Mouse (Mus musculus) left cerebral cortex, adult 11 months (tissue): ENCODE results near the gene Fgg.

Experiments
- DNase-seq: peaks from one replicate; pipeline ENCODE4 v3.0.0; 2022; ENCODE audit warnings: low spot score

Fgg gene

GRCm38 (mm10) chr3:83007557-83007956 is at the start of gene Fgg:
Gene Fgg (plus strand): TSS chr3:83007724.
- no peak for DNase-seq

DNA sequence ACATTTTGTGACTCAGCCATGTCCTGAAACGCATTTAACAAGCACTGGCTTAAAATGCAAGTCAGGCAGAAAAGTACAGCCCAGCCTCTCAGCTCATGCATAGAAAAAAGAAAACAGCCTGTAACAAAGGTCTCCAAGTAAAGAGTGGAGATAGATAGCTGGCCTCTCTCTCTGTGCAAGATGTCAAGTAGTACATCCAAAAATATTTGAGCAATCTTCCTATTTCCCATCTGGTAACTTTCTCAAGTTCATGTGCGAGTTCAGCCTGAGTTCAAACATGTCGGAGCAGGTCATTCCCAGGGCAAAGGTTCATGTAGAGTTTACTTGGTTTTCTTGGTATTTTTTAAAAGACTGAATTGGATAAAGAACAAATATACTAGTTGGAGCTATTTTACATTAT is 36.5 kb upstream of the Fgg start:
- no peak for DNase-seq

DNA sequence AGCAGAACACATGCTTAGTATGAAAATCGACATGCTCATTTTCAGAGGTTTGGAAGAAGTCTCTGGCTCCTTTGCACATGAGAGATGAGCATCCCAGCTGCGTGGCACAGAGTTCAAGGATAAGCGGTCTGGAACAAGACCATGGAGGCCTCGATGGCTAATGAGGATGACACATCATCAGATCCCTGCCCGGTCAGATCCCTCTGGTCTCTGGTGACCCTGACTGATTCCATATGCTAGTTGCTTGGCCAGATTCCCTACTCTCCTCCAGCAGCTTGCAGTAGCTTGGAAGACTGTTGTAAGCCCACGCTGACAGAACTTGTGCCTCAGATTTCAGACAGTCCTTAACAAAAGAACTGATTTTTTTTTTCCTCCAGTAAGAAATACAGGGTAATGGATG is 26.7 kb upstream of the Fgg start:
- no peak for DNase-seq

DNA sequence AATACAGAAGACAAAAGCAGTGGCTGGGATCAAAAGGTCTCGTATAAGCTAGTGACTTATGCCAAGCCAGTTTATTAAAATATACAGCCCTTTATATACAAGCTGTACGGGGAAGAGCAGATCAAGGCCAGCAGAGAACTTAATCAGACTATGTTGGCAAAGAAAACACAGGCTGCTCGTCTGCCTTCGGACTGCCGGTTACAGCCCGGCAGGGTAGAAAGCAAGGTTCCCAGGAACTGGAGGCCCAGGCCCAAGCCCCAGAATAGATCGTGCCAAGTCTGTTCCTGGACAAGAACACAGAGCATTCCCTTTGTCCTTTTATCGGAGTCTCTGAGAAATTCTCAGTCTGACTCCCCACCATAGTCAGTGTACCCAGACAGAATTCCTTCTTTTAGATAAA is 25.7 kb upstream of the Fgg start:
- no peak for DNase-seq

- DNase-seq, result no peak
These were observed 22.7 kb upstream of the Fgg start for GRCm38 (mm10) chr3:82984840-82985239.

- DNase-seq, result no peak
These were observed 15.6 kb upstream of the Fgg start for GRCm38 (mm10) chr3:82991963-82992362.

DNA sequence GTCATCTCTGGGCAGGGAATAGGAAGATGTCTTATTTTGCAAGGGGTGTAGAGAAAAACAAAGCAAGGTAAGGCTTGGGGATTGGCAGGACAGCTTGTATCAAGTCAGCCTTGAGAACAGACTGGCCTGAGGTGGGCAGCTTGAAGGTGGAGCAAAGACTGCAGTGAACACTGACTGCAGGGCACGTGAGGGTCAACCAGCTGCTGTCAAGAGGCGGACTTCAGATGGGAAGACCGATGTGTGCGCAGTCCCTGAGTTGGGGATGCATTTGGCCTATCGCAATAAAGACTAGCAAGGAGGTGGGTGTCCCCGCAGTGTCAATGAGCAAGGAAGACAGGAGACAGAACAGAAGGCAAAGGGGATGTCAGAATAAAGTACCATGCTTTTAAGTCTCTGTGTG is 14.6 kb upstream of the Fgg start:
- DNase-seq, result no peak

GRCm38 (mm10) chr3:82995368-82995767 is 12.2 kb upstream of the Fgg start:
- no peak for DNase-seq

DNA sequence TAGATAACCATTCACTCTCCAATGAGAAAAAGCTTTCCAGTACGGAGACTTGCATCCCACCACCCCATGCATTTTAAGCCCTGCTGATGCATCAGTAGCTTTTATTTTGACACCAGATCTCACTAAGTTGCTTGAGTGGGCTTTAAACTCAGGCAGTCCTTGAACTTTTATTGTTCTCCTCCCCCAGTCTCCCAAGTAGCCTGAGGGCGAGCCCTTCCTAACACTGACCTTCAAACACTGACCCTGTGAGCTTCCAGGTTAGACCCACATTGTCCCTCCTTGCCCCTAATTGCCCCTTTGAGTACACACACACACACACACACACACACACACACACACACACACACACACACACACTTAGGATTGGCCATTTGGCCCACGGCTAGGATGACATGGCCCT is 10.9 kb upstream of the Fgg start:
- DNase-seq, result no peak

- peak; percentile 80 for DNase-seq
These were observed 8.6 kb upstream of the Fgg start for GRCm38 (mm10) chr3:82998772-82999463.

DNA sequence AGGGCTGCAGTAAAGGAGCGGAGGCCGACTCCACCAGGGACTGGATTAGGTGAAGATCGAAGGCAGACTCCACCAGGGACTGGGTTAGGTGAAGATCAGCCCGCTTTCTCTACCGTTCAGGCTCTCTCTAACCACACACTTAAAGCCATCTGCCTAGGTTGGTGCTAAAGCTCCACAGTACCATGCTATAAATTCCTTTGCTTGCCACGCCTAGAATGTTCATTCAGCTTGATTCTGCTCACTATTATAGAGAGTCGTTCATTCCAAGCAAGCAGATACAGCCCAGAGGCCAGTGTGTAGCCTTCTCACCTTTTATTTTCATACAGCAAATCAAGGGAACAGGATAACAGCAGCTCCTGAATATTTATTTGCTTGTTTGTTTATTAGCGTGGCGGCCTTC is 7.5 kb upstream of the Fgg start:
- no peak for DNase-seq

DNA sequence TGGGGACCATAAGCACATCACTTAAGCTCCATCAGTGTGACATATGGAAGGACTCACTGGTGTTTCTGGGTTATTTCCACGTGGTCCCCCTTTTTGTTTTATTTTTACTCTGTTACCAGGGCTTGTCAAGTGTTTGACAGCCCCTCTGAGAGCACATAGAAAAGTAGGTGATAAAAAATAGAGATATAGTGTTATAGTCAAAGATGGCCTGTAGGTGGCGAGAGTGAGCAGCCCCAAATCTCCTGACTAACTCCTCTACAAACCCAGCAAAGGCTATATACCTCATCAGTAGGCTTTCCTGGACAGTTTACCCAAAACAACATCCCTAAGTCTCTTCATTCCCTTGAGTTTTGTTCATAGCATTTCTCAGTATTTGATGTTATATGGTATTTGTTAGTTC is 5.3 kb upstream of the Fgg start:
- no peak for DNase-seq

DNA sequence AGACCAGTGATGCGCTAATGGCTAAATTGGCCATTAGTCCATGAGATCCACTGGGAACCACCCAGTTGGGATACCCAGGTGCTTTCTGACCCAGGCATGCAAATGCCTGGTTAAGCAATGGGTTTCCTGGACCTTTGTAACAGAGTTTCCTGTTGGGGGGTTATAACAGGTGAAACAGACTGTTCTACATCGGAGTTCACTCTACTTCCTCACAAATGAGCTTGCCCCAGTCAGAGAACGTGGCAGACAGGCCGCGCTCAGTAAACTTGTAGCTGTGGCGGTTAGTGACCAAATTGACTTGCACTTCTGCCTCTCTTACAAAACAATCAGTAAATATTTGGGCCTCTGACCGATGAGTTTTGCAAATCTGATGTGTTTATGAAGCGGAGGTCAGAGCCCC is 4.5 kb upstream of the Fgg start:
- DNase-seq, result no peak

GRCm38 (mm10) chr3:83004801-83005200 is 2.7 kb upstream of the Fgg start:
- no peak for DNase-seq

DNA sequence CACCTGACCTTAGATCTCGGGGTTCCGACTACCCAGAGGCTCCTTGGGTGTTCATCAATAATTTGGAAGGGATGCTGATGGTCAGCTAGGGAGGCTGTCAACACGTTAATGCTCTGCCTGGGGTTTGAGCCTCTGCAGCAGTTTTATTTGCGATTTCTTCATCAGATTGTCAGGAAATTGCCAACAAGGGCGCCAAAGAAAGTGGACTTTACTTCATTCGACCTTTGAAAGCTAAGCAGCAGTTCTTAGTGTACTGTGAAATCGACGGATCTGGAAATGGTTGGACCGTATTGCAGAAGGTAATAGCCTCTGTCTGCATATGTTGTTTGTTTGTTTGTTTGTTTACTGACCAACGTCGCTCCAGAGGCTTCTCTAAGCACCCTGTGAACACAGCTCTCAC is 2.8 kb downstream of the Fgg start:
- DNase-seq, result no peak

GRCm38 (mm10) chr3:83011136-83011535 is 3.6 kb downstream of the Fgg start:
- DNase-seq, result no peak

- DNase-seq, result no peak
These were observed 4.0 kb downstream of the Fgg start for GRCm38 (mm10) chr3:83011565-83011964.

GRCm38 (mm10) chr3:83012636-83013035 is 5.1 kb downstream of the Fgg start:
- DNase-seq, result no peak

DNA sequence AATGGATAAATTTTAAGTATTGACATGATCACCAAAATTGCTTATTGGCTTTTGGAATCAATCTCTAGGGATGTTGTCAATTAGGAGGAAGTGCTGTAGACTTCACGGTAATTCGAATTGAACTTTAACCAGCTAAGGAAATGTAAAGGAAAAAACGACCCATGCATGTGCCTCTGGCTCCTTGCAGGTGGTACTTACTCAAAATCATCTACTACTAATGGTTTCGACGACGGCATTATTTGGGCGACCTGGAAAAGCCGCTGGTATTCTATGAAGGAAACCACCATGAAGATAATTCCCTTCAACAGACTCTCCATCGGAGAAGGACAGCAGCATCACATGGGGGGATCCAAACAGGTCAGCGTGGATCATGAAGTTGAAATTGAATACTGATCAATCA is 6.4 kb downstream of the Fgg start:
- DNase-seq, result no peak

DNA sequence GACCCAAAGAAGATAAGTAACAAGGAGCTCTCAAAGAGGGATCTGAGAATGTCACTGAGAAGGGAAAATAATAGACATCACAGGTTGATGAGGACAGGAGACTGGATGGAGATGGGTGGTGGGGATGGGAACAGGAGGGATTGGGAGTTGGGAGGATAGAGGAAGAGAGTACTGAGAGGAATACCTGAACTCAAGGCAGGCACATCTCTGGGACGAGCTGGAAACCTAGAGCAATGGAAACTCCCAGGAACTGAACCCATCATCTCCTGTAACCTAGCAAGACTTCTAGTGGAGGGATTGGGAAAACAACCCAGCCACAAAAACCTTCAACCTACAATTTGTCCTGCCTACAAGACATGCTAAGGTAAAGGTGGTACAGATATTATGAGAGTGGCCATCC is 8.7 kb downstream of the Fgg start:
- DNase-seq, result no peak

GRCm38 (mm10) chr3:83020387-83020786 is 12.9 kb downstream of the Fgg start:
- no peak for DNase-seq

GRCm38 (mm10) chr3:83021176-83021575 is 13.7 kb downstream of the Fgg start:
- no peak for DNase-seq

GRCm38 (mm10) chr3:83025036-83025435 is 17.5 kb downstream of the Fgg start:
- no peak for DNase-seq

DNA sequence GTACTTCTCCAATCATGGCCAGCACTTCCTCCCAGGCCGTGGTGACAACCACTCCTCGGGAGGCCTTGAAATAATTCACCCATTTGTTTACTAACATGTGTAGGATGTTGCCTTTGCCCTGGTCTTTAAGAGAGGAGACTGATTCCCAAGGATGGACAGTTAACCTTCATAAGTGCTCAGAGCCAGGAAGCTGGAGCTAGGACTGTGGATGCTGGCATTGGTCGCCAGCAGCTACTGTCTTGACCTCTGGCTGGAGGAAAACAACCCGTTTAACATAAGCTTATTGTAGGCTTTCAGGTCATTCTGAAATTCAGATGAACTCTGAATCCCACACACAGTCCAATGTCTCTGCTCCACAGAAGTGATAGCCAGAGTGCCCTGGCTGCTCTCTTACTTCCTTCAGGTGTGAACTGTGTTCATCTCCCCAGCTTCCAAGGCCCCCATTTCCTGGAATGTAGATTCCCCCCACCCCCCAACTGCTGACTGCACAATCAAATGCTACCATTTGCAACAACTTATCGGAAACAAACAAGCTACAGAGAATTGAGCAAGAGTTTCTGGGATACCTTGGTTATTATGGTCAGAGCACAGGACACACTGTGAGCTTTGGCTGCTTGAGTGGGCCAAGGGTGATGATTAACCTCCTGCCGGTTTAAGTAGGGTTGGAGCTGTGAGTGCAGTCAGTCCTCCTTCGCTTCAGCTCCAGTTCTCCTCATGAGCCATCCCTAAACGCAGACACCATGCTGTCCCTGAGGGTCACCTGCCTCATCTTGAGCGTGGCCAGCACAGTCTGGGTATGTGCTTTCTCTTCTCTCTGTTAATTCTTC is 18.2 kb downstream of the Fgg start, which contains the start of gene Fga:
TSS of gene Fga (plus strand) at position 602 of the 827 bp plus-strand sequence.
- DNase-seq, result no peak
